Mouse (Mus musculus): ENCODE data around the gene Olfr829. TPM values are rescaled to one million over a fixed set of nuclear protein-coding genes. Genes with fewer than 3 reads are reported as not detected.

The Olfr829 gene
- polyA plus RNA-seq (2017; shearing (Covaris generic)), result not detected

DNA sequence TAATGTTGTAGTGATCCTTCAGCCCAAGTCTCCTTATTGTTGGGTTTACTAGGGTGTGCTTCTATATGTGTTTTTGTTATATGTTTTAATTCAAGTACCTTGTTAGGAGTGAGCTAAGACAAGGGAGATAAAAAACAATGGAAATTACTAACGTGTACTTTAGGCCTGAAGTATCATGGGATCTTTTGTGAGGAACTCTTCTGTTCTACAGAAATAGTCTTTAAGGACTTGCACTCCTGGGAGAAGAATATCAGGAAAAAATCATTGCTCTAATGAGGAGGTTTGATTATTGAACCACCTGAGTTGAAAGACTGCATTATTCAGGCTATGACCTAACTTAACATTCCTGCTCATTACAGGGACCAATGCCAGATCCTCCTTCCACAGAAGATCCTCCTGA lies at the start of gene Olfr829:
Gene Olfr829 (plus strand): TSS at position 301 of the 400 bp plus-strand sequence.

DNA sequence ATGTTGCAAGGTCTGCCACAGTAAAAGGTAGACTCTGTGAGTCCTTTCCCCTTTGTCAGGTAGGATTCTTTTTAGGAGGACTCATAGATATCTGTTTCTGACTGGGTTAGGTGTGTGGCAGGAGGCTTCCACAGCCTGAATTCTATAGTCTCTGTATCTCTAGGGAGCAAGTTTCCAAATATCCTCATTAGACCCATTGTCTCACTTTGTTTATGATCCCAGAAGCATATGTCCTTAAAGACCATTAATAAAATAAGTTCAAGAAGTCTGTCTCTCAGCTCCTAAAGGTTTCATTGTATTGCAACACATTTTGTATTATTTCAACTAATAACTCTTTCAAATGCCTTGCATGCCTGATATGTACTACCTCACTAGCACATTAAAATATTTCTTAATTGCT lies 35.3 kb upstream of the Olfr829 start, which contains the start of gene Olfr828:
Gene Olfr828 (minus strand): TSS at position 101 of the 400 bp plus-strand sequence.

DNA sequence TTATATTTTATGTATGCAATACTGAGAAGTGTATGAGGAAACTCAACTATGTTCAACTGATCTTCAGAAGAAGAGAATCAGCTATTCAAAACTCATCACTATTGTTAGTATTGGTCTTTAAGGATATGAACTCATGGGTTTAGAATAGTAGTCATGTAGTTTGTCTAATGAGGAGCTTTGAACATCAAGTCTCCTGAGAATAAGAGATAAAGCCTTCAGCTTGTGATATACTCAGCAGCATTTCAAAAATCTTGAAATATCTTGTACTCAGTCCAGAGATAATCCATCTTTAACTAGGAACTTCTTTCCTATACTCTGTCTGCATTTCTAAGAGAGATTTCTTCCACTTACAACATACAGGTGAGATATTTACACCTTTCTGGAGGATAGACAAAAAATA lies 19.7 kb downstream of the Olfr829 start, which contains the start of gene Olfr830:
Gene Olfr830 (plus strand): TSS at position 301 of the 400 bp plus-strand sequence.

Other genes starting within 250 kb of the Olfr829 start
- 0.06 TPM for gene Muc16, start 180.4 kb upstream of the Olfr829 start, polyA plus RNA-seq (2017; shearing (Covaris generic))
- 0.10 TPM for gene Olfr24, start 90.9 kb upstream of the Olfr829 start, polyA plus RNA-seq (2017; shearing (Covaris generic))
- not detected for gene Olfr828, start 35.4 kb upstream of the Olfr829 start, polyA plus RNA-seq (2017; shearing (Covaris generic))
- gene Olfr830, start 19.8 kb downstream of the Olfr829 start, polyA plus RNA-seq (2017; shearing (Covaris generic)), result not detected
- not detected for gene Olfr832, start 82.2 kb downstream of the Olfr829 start, polyA plus RNA-seq (2017; shearing (Covaris generic))
- gene Olfr834, start 133.1 kb downstream of the Olfr829 start, polyA plus RNA-seq (2017; shearing (Covaris generic)), result not detected
- gene Olfr835, start 177.8 kb downstream of the Olfr829 start, polyA plus RNA-seq (2017; shearing (Covaris generic)), result not detected